Mouse (Mus musculus): ENCODE data around the gene Sfi1.
"Not testable (repeated sequence)": the region's sequence is repeated elsewhere in the genome, so short reads cannot be mapped to it uniquely, and the experiment has no call there.

Gene Sfi1

GRCm38 (mm10) chr11:3145359-3146165, 47.7 kb downstream of the Sfi1 start:
- DNase-seq (ENCODE audit: low spot score in 2 of 2) = not testable (repeated sequence)

- DNase-seq (ENCODE audit: low spot score in 2 of 2) = not testable (repeated sequence)
Observed at GRCm38 (mm10) chr11:3143984-3144383, 49.3 kb downstream of the Sfi1 start.

GRCm38 (mm10) chr11:3142413-3142812, 50.9 kb downstream of the Sfi1 start:
- peak; percentile 93 to 100 for DNase-seq (ENCODE audit: low spot score in 2 of 2)

- DNase-seq (ENCODE audit: low spot score in 2 of 2) = not testable (repeated sequence)
Observed at GRCm38 (mm10) chr11:3140967-3141535, 52.2 kb downstream of the Sfi1 start.

- peak; percentile 76 to 90 for DNase-seq (ENCODE audit: low spot score in 2 of 2)
Observed at GRCm38 (mm10) chr11:3138323-3138722, 54.9 kb downstream of the Sfi1 start.

GRCm38 (mm10) chr11:3137279-3137678, 56.0 kb downstream of the Sfi1 start:
- DNase-seq (ENCODE audit: low spot score in 2 of 2) = peak; percentile 71 to 93

GRCm38 (mm10) chr11:3135956-3136355, 57.3 kb downstream of the Sfi1 start:
- DNase-seq (ENCODE audit: low spot score in 2 of 2) = not testable (repeated sequence)

GRCm38 (mm10) chr11:3135391-3135790, 57.9 kb downstream of the Sfi1 start:
- not testable (repeated sequence) for DNase-seq (ENCODE audit: low spot score in 2 of 2)

GRCm38 (mm10) chr11:3133360-3133759, 59.9 kb downstream of the Sfi1 start:
- not testable (repeated sequence) for DNase-seq (ENCODE audit: low spot score in 2 of 2)

- DNase-seq (ENCODE audit: low spot score in 2 of 2) = peak in 1 of 2 experiments; percentile 87
Observed at GRCm38 (mm10) chr11:3132957-3133356, 60.3 kb downstream of the Sfi1 start.

- peak; percentile 84 to 95 for DNase-seq (ENCODE audit: low spot score in 2 of 2)
Observed at GRCm38 (mm10) chr11:3132001-3132400, 61.3 kb downstream of the Sfi1 start.

GRCm38 (mm10) chr11:3129852-3130251, 63.4 kb downstream of the Sfi1 start:
- peak; percentile 90 to 99 for DNase-seq (ENCODE audit: low spot score in 2 of 2)

- peak in 1 of 2 experiments; percentile 72 for DNase-seq (ENCODE audit: low spot score in 2 of 2)
Observed at GRCm38 (mm10) chr11:3129276-3129675, 64.0 kb downstream of the Sfi1 start.

GRCm38 (mm10) chr11:3127303-3127795, 65.9 kb downstream of the Sfi1 start:
- DNase-seq (ENCODE audit: low spot score in 2 of 2) = peak; percentile 83 to 94

GRCm38 (mm10) chr11:3126478-3127302, 66.6 kb downstream of the Sfi1 start:
- DNase-seq (ENCODE audit: low spot score in 2 of 2) = peak; percentile 97 to 100

- not testable (repeated sequence) for DNase-seq (ENCODE audit: low spot score in 2 of 2)
Observed at GRCm38 (mm10) chr11:3125922-3126321, 67.3 kb downstream of the Sfi1 start.

- DNase-seq (ENCODE audit: low spot score in 2 of 2) = not testable (repeated sequence)
Observed at GRCm38 (mm10) chr11:3124932-3125810, 68.1 kb downstream of the Sfi1 start.

- DNase-seq (ENCODE audit: low spot score in 2 of 2) = no peak
Observed at GRCm38 (mm10) chr11:3114403-3114802, 78.9 kb downstream of the Sfi1 start.

- no peak for DNase-seq (ENCODE audit: low spot score in 2 of 2)
Observed at GRCm38 (mm10) chr11:3106154-3106553, 87.1 kb downstream of the Sfi1 start.

GRCm38 (mm10) chr11:3105261-3105731, 88.0 kb downstream of the Sfi1 start:
- DNase-seq (ENCODE audit: low spot score in 2 of 2) = no peak
